Mouse (Mus musculus) neutrophil, adult 65 days (primary cell): ENCODE data around the gene Fam206a. TPM values are rescaled to one million over a fixed set of nuclear protein-coding genes. Genes with fewer than 3 reads are reported as not detected.

Experiments
- total RNA-seq: library from RNA; stranded (reverse); gene quantifications from 2 replicates; pipeline ENCODE4 v1.2.4, GENCODE M21; 2023

Gene Fam206a
- 4.6 and 5.1 TPM in 2 replicates for total RNA-seq

GRCm38 (mm10) chr4:56801907-56802668 is at the start of gene Fam206a, which contains the start of gene Elp1:
TSS of gene Fam206a (plus strand) at chr4:56802345.
TSS of gene Elp1 (minus strand) at chr4:56802331.

Other genes with a start within 250 kb of the Fam206a start
- not detected in 2 replicates for gene Gm26657, start 62.3 kb upstream of the Fam206a start, total RNA-seq
- gene Actl7b, start 60.9 kb upstream of the Fam206a start, total RNA-seq, result 3.7 and 4.0 TPM in 2 replicates
- not detected in 2 replicates for gene Actl7a, start 58.9 kb upstream of the Fam206a start, total RNA-seq
- gene Elp1, start within 50 bp of the Fam206a start, total RNA-seq, result 73.3 and 87.3 TPM in 2 replicates
- 0.73 and 1.2 TPM in 2 replicates for gene Ctnnal1, start 62.8 kb downstream of the Fam206a start, total RNA-seq
- gene Tmem245, start 145.1 kb downstream of the Fam206a start, total RNA-seq, result 17.5 and 22.0 TPM in 2 replicates
- gene Frrs1l, start 188.0 kb downstream of the Fam206a start, total RNA-seq, result not detected in 2 replicates